In genomic region chr3:156794091-156794490, GRCm38 (mm10) we compare ENCODE assay signal across 20 mouse cellular contexts.
"Had no signal": no experiment of that assay in that cellular context is flagged by ENCODE, and none has a peak within 500 bp of the region (broad histone marks: within the 10 kb centered on the region; RNA-seq: fewer than 3 reads in every experiment).

No protein-coding gene starts in this region.

- H3K27ac ChIP-seq: hindbrain, postnatal 0 days; liver, embryonic 12.5 days; liver, embryonic 15.5 days; lung, embryonic 15.5 days; midbrain, embryonic 10.5 days; midbrain, embryonic 13.5 days; neural tube, embryonic 13.5 days; stomach, embryonic 15.5 days had no signal

- ATAC-seq: hindbrain, postnatal 0 days; inflammation-experienced regulatory T-cells, adult 6 months; intestine, embryonic 16.5 days; liver, embryonic 12.5 days; midbrain, embryonic 13.5 days; midbrain, embryonic 16.5 days had no signal

- H3K9me3 ChIP-seq: liver, embryonic 12.5 days; liver, embryonic 15.5 days; lung, embryonic 15.5 days; megakaryocyte, embryonic 14.5 days; midbrain, embryonic 10.5 days; midbrain, embryonic 13.5 days; neural tube, embryonic 13.5 days; stomach, embryonic 15.5 days had no signal

- H3K4me1 ChIP-seq: liver, embryonic 12.5 days; liver, embryonic 15.5 days; lung, embryonic 15.5 days; megakaryocyte, embryonic 14.5 days; stomach, embryonic 15.5 days had no signal

- H3K4me3 ChIP-seq: liver, embryonic 12.5 days; liver, embryonic 15.5 days; lung, embryonic 15.5 days; megakaryocyte, embryonic 14.5 days; midbrain, embryonic 10.5 days; midbrain, embryonic 13.5 days; myocyte; neural tube, embryonic 13.5 days; stomach, embryonic 15.5 days had no signal

- DNase-seq: lung, adult 18-20 months; lung, postnatal 10 days; lung, postnatal 36 days; right cerebral cortex, postnatal 25 days; spleen, adult 18-20 months; thymus, adult 18-20 months; thymus, postnatal 36 days had no signal

- H3K27me3 ChIP-seq: liver, embryonic 12.5 days; liver, embryonic 15.5 days; lung, embryonic 15.5 days; megakaryocyte, embryonic 14.5 days; midbrain, embryonic 13.5 days; neural tube, embryonic 13.5 days; stomach, embryonic 15.5 days had no signal

- H3K36me3 ChIP-seq: liver, embryonic 12.5 days; liver, embryonic 15.5 days; lung, embryonic 15.5 days; midbrain, embryonic 10.5 days; midbrain, embryonic 13.5 days; neural tube, embryonic 13.5 days; stomach, embryonic 15.5 days had no signal

- H3K9ac ChIP-seq: liver, embryonic 12.5 days; liver, embryonic 15.5 days; lung, embryonic 15.5 days; midbrain, embryonic 13.5 days; neural tube, embryonic 13.5 days; stomach, embryonic 15.5 days had no signal

- H3K4me2 ChIP-seq: liver, embryonic 12.5 days; liver, embryonic 15.5 days; lung, embryonic 15.5 days; midbrain, embryonic 13.5 days; neural tube, embryonic 13.5 days; stomach, embryonic 15.5 days had no signal
